Mouse (Mus musculus): Measurements from ENCODE around the gene Reep1.
"Not testable (repeated sequence)": the region's sequence is repeated elsewhere in the genome, so short reads cannot be mapped to it uniquely, and the experiment has no call there.

The Reep1 gene

DNA sequence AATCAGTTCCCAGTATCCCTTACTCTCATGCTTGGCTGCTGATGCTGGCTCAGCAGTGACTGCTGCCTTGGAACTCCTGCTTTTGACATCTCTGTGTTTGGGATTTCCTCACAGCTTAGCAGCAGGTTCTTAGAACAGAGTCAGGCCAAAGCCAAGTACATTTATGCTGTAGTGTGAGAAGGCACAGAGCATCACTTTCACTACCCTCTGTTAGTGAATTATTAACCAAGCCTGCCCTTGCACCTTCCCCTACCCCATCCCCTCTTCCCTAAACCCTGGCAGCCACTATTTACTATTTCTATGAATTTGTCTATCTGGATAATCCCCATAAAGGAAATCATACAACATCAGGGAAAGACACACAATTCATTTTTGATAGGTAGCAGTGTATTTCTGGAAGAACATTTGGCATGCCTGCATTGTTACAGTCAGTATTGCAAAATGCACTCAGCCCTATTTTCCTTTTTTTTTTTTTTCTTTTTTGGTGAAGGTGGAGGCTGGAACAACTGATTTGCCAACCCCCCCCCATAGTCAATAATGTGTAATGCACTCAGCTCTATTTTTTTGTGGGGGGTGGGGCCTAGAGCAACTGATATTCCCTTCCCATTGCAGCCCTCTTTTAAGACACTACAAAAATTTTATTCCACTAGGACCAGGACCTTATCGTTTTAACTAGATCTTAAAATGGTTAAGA lies 133.4 kb downstream of the Reep1 start:
- in situ Hi-C loops (cut with MboI), result no loop called here

DNA sequence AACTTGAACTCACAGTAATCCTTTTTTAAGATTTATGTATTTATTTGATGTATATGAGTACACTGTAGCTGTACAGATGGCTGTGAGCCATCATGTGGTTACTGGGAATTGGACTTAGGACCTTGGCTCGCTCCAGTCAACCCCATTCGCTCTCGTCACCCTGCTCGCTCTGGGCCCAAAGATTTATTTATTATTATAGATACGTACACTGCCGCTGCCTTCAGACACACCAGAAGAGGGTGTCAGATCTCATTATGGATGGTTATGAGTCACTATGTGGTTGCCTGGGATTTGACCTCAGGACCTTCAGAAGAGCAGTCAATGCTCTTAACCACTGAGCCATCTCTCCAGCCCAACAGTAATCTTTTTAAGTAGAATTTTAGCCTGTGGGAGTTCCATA lies 139.5 kb downstream of the Reep1 start:
- in situ Hi-C loops (cut with MboI), result not testable (repeated sequence)

Data from mature B cell (primary cell).